Mouse (Mus musculus): ENCODE results near the gene Gnpda2. TPM values are rescaled to one million over a fixed set of nuclear protein-coding genes. Genes with fewer than 3 reads are reported as not detected.

The Gnpda2 gene
- polyA plus RNA-seq (2012; rRNA removed): 10.2 and 11.8 TPM in 2 replicates

DNA sequence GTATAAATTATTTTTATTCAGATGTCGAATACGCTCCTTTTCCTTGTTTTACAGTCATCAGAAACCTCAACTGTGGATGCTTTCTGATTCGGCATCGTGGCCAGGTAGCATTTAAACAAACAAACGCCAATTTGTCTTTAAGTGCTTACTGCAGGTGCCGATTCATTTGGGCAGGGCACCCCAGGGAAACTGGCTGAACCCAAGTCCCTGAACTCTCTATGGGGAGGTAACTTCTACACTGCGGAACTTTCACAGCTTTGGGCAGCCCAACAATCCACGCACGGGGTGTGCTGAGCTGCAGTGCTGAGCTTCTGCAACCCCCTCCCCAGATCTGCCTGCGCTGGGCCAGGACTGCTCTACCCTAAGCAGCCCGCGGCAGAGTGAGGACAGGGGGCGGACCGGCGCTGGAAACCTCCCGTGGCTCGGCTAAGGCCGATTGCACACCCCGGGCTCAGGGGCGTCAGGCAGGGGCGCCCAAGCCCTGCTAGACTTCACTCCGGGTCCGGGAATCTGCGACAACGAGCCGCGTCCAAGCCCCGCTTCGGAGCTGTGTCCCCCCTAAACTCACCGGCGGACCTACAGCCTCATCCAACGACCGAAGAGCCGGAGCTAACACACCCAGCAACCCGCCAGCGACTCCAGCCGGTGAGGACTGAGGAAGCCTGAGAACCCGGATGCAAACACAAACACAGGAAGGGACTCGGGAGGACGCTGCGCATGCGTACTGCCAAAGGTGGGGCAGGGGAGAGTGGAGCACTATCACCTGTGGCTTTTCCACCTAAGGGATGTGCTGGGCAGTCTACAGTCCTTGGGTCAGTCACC is at the start of gene Gnpda2:
Gene Gnpda2 (minus strand): TSS at position 701 of the 822 bp plus-strand sequence.

GRCm38 (mm10) chr5:69556628-69557403 is 35.3 kb downstream of the Gnpda2 start, which contains the start of gene Guf1:
TSS of gene Guf1 (plus strand) at chr5:69556923.

GRCm38 (mm10) chr5:69542489-69542888 is 49.7 kb downstream of the Gnpda2 start, which contains the start of gene Yipf7:
TSS of gene Yipf7 (minus strand) at chr5:69542648.

Other genes with a start within 250 kb of the Gnpda2 start
- gene Yipf7, start 49.7 kb downstream of the Gnpda2 start, polyA plus RNA-seq (2012; rRNA removed): not detected in 2 replicates
- gene Guf1, start 35.4 kb downstream of the Gnpda2 start, polyA plus RNA-seq (2012; rRNA removed): 6.1 and 9.1 TPM in 2 replicates

All from colon, adult 2 months (tissue).